20 mouse cellular contexts compared by ENCODE assay signal in the genomic region with DNA sequence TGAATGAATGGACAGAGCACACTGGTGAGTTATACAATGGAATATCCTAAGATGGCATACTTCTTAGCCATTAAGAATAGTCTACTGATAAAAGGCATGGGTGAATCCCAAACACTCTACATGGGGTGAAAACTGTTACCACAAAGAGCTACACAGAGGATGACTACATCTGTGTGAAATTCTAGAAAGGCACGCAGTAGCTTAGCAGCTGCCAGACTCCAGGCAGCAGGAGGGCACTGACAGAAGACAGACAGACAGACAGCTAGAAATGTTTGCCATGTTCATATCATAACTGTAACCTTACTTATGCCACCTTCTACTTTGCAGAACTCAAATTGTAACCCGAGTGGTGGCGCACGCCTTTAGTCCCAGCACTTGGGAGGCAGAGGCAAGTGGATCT.
"Had no signal": no experiment of that assay in that cellular context is flagged by ENCODE, and none has a peak within 500 bp of the region (broad histone marks: within the 10 kb centered on the region; RNA-seq: fewer than 3 reads in every experiment).

No protein-coding gene starts in this region.

- DNase-seq: kidney, adult 11 months; kidney, adult 8-10 months; kidney, postnatal 25 days; layer of hippocampus, adult 9-11 months; layer of hippocampus, postnatal 36 days; left cerebral cortex, postnatal 4 days; lung, adult 2 months; retina, postnatal 1 day; right cerebral cortex, postnatal 25 days; spleen, adult 18-20 months; thymus, postnatal 25 days had no signal

- H3K27me3 ChIP-seq: intestine, embryonic 15.5 days; limb, embryonic 12.5 days; limb, embryonic 15.5 days; midbrain, embryonic 12.5 days; midbrain, embryonic 15.5 days; neural tube, embryonic 13.5 days; stomach, embryonic 15.5 days had no signal

- H3K36me3 ChIP-seq: intestine, embryonic 15.5 days; limb, embryonic 12.5 days; limb, embryonic 15.5 days; midbrain, embryonic 12.5 days; midbrain, embryonic 15.5 days; neural tube, embryonic 13.5 days; stomach, embryonic 15.5 days had no signal

- H3K9ac ChIP-seq: intestine, embryonic 15.5 days; limb, embryonic 12.5 days; limb, embryonic 15.5 days; midbrain, embryonic 12.5 days; midbrain, embryonic 15.5 days; neural tube, embryonic 13.5 days; stomach, embryonic 15.5 days had no signal

- H3K4me2 ChIP-seq: intestine, embryonic 15.5 days; limb, embryonic 12.5 days; limb, embryonic 15.5 days; midbrain, embryonic 12.5 days; midbrain, embryonic 15.5 days; neural tube, embryonic 13.5 days; stomach, embryonic 15.5 days had no signal

- H3K27ac ChIP-seq: intestine, embryonic 15.5 days; layer of hippocampus, adult 2 months; limb, embryonic 12.5 days; limb, embryonic 15.5 days; macrophage; midbrain, embryonic 12.5 days; midbrain, embryonic 15.5 days; neural tube, embryonic 13.5 days; stomach, embryonic 15.5 days had no signal

- H3K4me3 ChIP-seq: intestine, embryonic 15.5 days; layer of hippocampus, adult 2 months; limb, embryonic 12.5 days; limb, embryonic 15.5 days; midbrain, embryonic 12.5 days; midbrain, embryonic 15.5 days; neural tube, embryonic 13.5 days; stomach, embryonic 15.5 days had no signal

- ATAC-seq: intestine, embryonic 15.5 days; midbrain, embryonic 15.5 days had no signal

- H3K9me3 ChIP-seq: intestine, embryonic 15.5 days; limb, embryonic 12.5 days; limb, embryonic 15.5 days; midbrain, embryonic 12.5 days; midbrain, embryonic 15.5 days; neural tube, embryonic 13.5 days; stomach, embryonic 15.5 days had no signal
